Mouse (Mus musculus) lung, adult 2 months (tissue): ENCODE results near the gene Slc16a12.

Source experiments
- CTCF ChIP-seq: fragments of 200-500 bp; IDR thresholded peaks from 2 replicates; pipeline ENCODE4 v1.5.1; 2011; ENCODE audit warnings: mild to moderate bottlenecking, low read length, control low read depth; ENCODE audit not compliant: insufficient read depth
- POLR2A ChIP-seq: fragments of 200-500 bp; IDR thresholded peaks from 2 replicates; pipeline ENCODE4 v1.6.1; 2011; ENCODE audit warnings: low read depth, mild to moderate bottlenecking, control low read depth, low read length, borderline replicate concordance; ENCODE audit errors: extremely low read depth

DNA sequence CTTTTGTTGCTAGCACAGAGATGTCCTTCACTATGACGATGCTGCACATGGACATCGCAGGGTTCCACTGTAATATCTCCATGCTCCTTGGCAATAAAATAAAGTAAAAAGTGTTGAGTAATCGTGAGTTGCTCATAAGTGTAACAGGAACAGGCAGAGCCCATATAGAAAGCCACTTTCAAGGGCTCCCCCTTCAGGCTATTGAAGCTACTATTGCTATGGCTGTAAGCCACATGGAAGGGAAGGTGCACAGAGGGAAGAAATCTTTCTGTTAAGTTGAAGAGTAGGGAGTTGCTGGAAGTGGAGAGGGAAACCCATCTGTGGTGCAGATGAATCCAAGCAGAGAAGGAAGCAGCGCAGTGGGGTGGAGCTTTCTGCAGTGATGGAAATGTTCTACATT lies 4.1 kb upstream of the Slc16a12 start:
- no peak for TF ChIP-seq CTCF
- no peak for TF ChIP-seq POLR2A
